Mouse (Mus musculus): ENCODE measurements around the gene Trpv6. TPM values are rescaled to one million over a fixed set of nuclear protein-coding genes. Genes with fewer than 3 reads are reported as not detected.

Trpv6 gene
- polyA plus RNA-seq, 1 experiment from 2014 or later = 0.93 TPM

Other genes starting within 250 kb of the Trpv6 start
- gene Gm5771, start 244.0 kb downstream of the Trpv6 start, polyA plus RNA-seq (2015; fragmentation: Nextera tagmentation; extraction: Ambion mirVana) = not detected in 2 replicates
- gene Gm10334, start 190.3 kb downstream of the Trpv6 start, polyA plus RNA-seq (2015; fragmentation: Nextera tagmentation; extraction: Ambion mirVana) = not detected in 2 replicates
- gene Prss1, start 177.5 kb downstream of the Trpv6 start, polyA plus RNA-seq (2015; fragmentation: Nextera tagmentation; extraction: Ambion mirVana) = not detected in 2 replicates
- not detected in 2 replicates for gene Prss2, start 114.6 kb downstream of the Trpv6 start, polyA plus RNA-seq (2015; fragmentation: Nextera tagmentation; extraction: Ambion mirVana)
- 43.7 and 46.4 TPM in 2 replicates for gene Ephb6, start 30.9 kb downstream of the Trpv6 start, polyA plus RNA-seq (2015; fragmentation: Nextera tagmentation; extraction: Ambion mirVana)
- not detected in 2 replicates for gene Trpv5, start 44.4 kb upstream of the Trpv6 start, polyA plus RNA-seq (2015; fragmentation: Nextera tagmentation; extraction: Ambion mirVana)
- not detected in 2 replicates for gene Llcfc1, start 48.0 kb upstream of the Trpv6 start, polyA plus RNA-seq (2015; fragmentation: Nextera tagmentation; extraction: Ambion mirVana)
- 0.29 TPM in 1 of 2 replicates, not detected in the other for gene Kel, start 67.9 kb upstream of the Trpv6 start, polyA plus RNA-seq (2015; fragmentation: Nextera tagmentation; extraction: Ambion mirVana)
- gene Olfr459, start 138.8 kb upstream of the Trpv6 start, polyA plus RNA-seq (2015; fragmentation: Nextera tagmentation; extraction: Ambion mirVana) = not detected in 2 replicates
- gene Pip, start 211.1 kb upstream of the Trpv6 start, polyA plus RNA-seq (2015; fragmentation: Nextera tagmentation; extraction: Ambion mirVana) = not detected in 2 replicates
- not detected in 2 replicates for gene Sval2, start 216.6 kb upstream of the Trpv6 start, polyA plus RNA-seq (2015; fragmentation: Nextera tagmentation; extraction: Ambion mirVana)